Mouse (Mus musculus) left cerebral cortex, postnatal 25 days (tissue): ENCODE measurements at regions not wholly inside any gene's neighbourhood (a gene's known extent, or its start where the extent isn't known, plus 50 kb on each side); places are given as distances from the start of the nearest gene placed in this dataset.
A peak's percentile ranks its signal among the peaks of the same experiment; 100 is the strongest.

Experiments
- DNase-seq, 2 experiments: peaks; one replicate each; pipeline ENCODE4 v3.0.0; 2022; ENCODE audit warnings: low spot score in 2 of 2, mixed read lengths in 1 of 2
- intact Hi-C: fragments of 180-260 bp; cut with DNase I; formaldehyde crosslinking; loops from one replicate; pipeline ENCODE4 v1.15.1; 2025

DNA sequence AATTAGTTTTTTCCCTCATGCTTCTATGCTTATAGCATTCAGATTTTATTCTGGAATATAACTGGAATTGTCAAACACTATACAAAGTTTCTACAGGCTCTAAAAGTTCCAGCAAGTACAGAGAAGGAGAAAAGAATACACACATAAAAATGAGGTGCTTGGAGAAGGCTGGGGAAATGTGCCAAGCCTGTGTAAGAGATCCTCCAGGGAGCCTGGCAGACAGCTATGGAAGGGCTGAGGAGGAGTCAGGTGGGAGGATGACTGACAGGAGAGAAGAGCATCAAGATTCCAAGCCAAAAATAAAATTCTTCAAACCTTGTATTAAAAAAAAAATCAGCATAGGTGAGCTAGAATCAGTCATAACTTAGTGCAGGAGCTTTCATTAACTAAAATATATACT is 1140.3 kb downstream of the Gm9008 start:
- intact Hi-C loops, result no loop called here
- DNase-seq, result peak; percentile 24 to 79

DNA sequence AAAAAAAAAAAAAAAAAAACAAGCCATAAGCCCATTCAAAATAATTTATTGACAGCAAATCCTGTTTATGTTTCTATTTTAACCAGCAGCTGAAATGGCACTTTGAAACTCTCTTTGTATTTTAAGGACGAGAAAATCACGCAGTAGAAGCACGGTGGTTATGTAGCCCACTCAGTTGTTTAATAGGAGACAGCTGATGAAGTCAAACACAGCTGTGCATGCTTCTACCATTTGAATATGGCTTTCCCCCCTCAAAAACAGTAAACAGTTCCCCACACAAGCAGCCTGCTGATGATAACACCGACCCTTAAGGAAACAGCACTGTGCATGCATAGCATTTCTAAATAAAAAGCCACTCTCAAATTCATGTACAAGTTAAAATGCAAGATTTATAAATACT is 1156.5 kb downstream of the Gm9008 start:
- intact Hi-C loops, result no loop called here
- DNase-seq, result no peak
